Mouse (Mus musculus) frontal cortex, adult 2 months (tissue): ENCODE measurements at regions not wholly inside any gene's neighbourhood (a gene's known extent, or its start where the extent isn't known, plus 50 kb on each side); places are given as distances from the start of the nearest gene placed in this dataset.

Experiments
- DNase-seq, 2 experiments: peaks; one replicate each; pipeline ENCODE4 v3.0.0; 2022; ENCODE audit warnings: low spot score in 1 of 2; ENCODE audit errors: extremely low spot score in 1 of 2

GRCm38 (mm10) chr6:143287322-143287721 lies 120.3 kb downstream of the Etnk1 start:
- DNase-seq, result peak; percentile 47 to 49

DNA sequence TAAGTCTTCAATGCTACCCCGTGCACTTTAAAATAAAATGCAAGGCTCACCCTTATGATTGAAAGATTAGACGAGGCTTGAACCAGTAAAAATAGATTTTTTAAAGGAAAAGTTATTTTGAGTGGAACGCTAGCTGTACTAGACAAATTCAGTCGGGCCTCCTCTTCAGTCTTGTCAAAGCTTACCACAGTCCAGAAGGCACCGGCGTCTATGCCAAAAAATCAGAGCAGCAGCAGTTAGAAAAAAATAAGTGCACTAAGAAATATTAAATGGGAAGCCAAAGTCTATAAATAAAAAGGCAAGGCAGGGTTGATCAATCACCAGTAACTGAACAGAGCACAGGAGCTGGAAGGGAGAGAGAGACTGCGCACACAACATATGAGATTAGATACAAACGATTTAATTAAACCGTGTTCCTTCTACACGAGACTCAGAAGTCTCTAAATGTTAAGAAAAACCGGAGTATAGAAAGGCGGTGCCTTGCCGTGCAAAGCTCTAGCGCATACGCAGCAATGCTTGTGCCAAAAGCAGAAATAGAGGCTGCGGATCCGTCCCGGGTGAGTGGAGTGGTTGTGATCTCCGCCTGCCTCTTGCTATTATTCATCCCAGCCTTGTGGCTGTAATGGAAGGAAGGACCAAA lies 121.6 kb downstream of the Etnk1 start:
- DNase-seq, result peak; percentile 71 to 73

- no peak for DNase-seq
These were observed 126.6 kb downstream of the Etnk1 start for GRCm38 (mm10) chr6:143293648-143294047.

DNA sequence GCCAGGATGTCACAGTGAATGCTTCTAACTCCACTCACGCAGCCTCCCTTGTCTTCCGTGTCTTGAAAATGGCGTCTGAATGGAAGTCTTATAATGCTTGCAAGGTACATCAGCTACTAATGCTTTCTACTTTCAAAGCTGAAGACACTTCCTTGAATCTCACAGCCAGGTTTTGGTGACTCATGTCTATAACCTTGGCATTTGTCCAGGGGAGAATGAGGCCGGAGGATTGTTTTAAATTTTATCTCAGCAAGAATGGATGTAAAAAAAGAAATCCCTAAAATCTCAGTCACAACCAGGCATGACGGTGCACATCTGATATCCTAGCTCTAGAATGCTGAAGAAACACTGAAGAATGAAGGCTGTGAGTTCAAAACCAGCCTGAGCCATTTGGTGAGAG lies 131.4 kb downstream of the Etnk1 start:
- no peak for DNase-seq

DNA sequence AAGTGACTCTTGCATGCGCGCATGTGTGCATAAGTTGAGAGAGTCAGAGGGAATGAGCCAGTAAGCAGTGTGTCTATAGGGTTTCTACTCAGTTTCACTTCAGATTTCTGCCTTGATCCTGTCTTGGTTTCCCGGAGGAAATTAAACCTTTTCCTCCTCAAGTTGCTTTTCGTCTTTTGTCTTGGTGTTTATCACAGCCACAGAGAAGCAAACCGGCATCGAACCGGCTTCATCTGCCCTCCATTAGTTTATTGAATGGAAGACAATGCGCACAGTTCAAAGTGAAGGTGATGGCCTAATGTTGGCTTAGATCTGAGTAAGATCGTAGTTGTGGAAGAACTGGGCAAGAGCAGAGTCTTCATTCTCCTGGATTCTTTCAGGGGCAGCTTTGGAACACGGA lies 134.4 kb downstream of the Etnk1 start:
- DNase-seq, result no peak

DNA sequence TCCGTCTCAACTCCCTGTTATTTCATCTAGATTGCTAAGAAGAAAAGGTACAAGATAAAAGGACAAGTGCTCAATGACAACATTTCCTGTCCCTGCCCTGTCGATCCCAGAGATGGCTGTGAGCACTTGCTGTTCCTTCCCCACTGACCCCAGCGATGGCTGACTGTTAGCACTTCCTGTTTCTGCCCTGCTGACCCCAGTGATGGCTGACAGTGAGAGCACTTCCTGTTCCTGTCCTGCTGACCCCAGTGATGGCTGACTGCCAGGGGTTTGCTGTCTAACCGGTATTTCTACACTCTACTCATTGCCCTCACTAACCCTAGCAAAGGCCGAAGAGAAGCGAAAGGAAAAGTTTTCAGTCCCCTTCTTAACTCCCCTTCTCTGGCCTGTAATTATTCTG lies 140.3 kb downstream of the Etnk1 start:
- no peak for DNase-seq

GRCm38 (mm10) chr6:143315859-143316258 lies 148.8 kb downstream of the Etnk1 start:
- DNase-seq, result no peak

DNA sequence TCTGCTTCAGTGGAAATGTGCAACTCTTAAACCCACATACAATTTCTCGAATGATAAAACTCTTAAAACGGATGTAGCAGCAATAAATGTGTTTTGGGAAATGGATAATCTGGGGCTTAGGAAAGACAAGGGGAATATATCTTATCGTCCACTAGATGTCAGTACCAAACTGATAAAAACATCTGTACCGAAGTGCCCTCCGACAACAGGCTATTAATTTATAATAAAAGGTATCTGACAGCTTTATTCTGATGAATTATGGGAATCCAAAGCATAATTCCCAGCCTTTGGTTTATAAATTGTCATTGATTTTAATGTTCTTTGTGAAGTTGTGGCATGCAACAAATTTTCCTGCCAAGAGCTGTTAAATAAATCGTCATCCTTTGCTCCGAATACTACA lies 153.4 kb downstream of the Etnk1 start:
- peak in 1 of 2 experiments; percentile 38 for DNase-seq

GRCm38 (mm10) chr6:143324636-143325035 lies 157.6 kb downstream of the Etnk1 start:
- no peak for DNase-seq

- DNase-seq, result no peak
These were observed 160.1 kb downstream of the Etnk1 start for GRCm38 (mm10) chr6:143326956-143327722.

GRCm38 (mm10) chr6:143327788-143328187 lies 160.8 kb downstream of the Etnk1 start:
- DNase-seq, result no peak

DNA sequence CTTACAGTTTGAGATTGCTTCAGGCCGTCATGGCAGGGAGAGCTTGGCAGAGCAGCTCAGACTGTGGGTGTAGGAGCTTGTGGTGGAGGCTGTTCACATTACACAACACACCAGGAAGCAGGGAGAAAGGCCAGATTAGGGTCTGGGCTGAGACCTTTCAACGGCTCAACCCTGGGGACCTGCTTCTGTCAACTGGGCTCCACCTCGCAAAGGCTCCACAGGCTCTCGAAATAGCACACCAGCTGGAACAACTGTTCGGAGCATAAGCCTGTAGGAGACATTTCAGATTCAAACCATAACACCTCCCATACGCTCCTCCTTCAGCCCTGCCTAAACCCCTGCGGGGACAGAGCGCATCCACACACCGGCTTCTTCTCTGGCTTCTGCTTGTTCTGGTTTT lies 161.2 kb downstream of the Etnk1 start:
- DNase-seq, result peak; percentile 8 to 51

DNA sequence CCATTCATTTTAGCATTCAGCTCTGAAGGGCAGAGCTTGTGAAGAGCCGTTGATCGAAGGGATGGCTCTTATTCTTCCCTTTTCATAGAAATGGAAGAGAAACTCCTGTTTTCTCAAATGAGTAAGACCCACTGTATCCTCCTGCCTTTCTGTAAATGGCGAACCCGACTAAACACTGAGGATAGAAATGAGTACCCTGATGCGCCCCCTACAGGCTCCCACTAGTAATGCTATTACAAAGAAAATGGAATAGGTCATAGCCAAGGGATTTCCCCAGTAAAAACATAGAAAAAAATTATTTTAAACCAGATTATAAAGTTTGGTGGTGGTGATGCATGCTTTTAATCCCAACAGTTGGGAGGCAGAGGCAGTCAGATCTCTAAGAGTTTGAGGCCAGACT lies 162.1 kb downstream of the Etnk1 start:
- DNase-seq, result no peak

- no peak for DNase-seq
These were observed 166.5 kb downstream of the Etnk1 start for GRCm38 (mm10) chr6:143333493-143333892.

GRCm38 (mm10) chr6:143336574-143336973 lies 169.6 kb downstream of the Etnk1 start:
- no peak for DNase-seq

GRCm38 (mm10) chr6:143349000-143349399 lies 182.0 kb downstream of the Etnk1 start:
- DNase-seq, result no peak

DNA sequence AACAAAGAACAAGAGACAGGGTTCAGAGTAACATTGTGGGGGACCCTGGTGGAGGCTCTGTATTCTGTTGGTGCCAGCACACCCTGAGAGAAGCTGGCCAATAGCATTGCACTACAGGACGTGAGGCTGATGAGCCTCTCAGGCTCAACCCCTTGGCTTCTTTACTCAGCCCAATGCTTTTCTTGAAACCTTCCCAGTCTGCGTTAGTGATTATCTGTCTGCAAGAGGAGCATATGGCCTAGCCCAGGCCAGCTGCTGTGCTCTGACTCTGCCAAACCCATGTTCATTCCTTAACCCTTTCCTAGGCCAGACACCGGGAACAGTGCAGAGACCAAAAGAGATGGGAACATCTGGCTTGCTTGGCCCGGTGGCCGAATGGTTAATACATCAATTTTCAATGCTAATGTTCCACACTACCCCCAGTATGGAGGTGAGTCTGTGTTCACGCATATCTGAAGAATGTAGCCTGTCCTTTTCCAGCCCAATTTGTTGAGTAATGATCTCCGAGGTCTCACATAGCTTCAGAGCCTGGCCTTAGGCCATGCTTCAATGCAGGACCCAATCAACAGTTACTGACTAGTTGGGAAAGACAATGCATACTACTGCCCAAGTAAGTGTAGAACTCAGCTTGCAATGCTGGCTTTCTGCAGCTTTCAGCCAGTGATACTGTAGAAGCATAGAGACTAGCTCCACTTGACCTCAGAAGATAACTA lies 192.5 kb downstream of the Etnk1 start:
- DNase-seq, result no peak

DNA sequence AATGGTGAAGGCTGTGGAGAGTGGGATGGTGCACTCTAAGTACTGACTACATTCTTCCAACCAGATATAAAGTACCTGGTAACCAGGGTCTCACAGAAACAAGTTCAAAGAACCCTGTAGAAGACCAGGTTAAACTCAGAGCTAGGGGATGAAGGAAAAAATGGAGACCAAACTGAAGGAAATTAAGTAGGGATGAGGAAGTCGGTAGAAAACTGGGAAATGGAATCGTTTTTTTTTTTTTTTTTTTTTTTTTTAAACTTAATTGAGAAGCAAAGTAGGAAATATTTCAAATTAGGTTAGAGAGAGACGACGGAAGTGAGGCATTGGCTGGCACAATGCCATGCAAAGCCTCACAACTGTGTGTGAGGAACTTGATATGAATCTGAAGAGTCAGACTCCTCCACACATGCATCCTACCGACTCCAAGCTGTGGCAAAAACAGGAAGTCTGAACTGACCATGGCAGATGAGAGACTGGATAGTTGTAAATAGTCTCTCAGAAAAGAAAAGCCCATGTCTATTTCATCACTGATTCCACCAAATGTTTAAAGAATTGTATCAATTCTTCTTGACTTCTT lies 194.2 kb downstream of the Etnk1 start:
- DNase-seq, result no peak

DNA sequence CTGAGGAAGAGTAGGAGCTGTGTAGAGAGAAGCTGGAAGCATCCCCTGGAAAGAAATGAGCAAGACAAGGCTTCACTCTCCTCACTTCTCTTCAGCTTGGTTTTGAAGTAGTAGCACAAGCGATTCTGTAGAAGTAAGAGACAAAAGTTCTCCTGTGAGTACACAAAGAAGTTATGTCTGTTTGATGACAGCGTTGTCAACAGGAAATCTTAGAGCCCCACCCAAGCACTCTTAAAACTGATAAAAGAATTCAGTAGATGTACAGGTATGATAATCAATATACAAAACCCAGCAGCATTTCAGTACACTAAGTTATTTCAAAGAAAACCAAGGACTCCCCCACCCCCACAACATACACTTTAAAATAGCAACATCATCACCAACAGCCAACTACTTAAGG lies 194.9 kb downstream of the Etnk1 start:
- DNase-seq, result no peak

- DNase-seq, result peak in 1 of 2 experiments; percentile 34
These were observed 198.8 kb downstream of the Etnk1 start for GRCm38 (mm10) chr6:143365840-143366239.

- DNase-seq, result no peak
These were observed 200.8 kb downstream of the Etnk1 start for GRCm38 (mm10) chr6:143367804-143368203.
